Mouse (Mus musculus) embryonic facial prominence, embryonic 10.5 days (tissue): ENCODE data around the gene Ror1. TPM values are rescaled to one million over a fixed set of nuclear protein-coding genes. Genes with fewer than 3 reads are reported as not detected.
A peak's percentile ranks its signal among the peaks of the same experiment; 100 is the strongest.

Experiments used
- DNase-seq: peaks from one replicate; pipeline ENCODE4 v3.0.0-alpha.2; 2017; ENCODE audit warnings: low spot score
- H3K27ac ChIP-seq: fragments of 300-500 bp; sonication (generic); replicated peaks from 2 replicates; pipeline ENCODE4 v1.5.1; 2016; ENCODE audit warnings: mild to moderate bottlenecking
- H3K27me3 ChIP-seq: fragments of 300-500 bp; sonication (generic); replicated peaks from 2 replicates; pipeline ENCODE4 v1.6.1; 2016; ENCODE audit warnings: low read depth, mild to moderate bottlenecking; ENCODE audit not compliant: poor library complexity, severe bottlenecking
- H3K36me3 ChIP-seq: fragments of 300-500 bp; sonication (generic); replicated peaks from 2 replicates; pipeline ENCODE4 v1.6.1; 2016; ENCODE audit warnings: mild to moderate bottlenecking, moderate library complexity
- H3K4me1 ChIP-seq: fragments of 300-500 bp; sonication (generic); 2 replicates; pipeline ENCODE4 v1.6.1; 2016
- H3K4me3 ChIP-seq: fragments of 300-500 bp; sonication (generic); 2 replicates; pipeline ENCODE4 v1.5.1; 2016; ENCODE audit warnings: mild to moderate bottlenecking, moderate library complexity
- H3K9me3 ChIP-seq: fragments of 300-500 bp; sonication (generic); 2 replicates; pipeline ENCODE4 v1.6.1; 2016; ENCODE audit warnings: mild to moderate bottlenecking
- WGBS: fragments of 180-500 bp; shearing (Covaris S2); methylation state at CpG from one replicate; pipeline ENCODE4 v1.1.7; 2016; 5-methylcytosine and 5-hydroxymethylcytosine counted together
- polyA plus RNA-seq: library from polyadenylated mRNA; unstranded; fragments of >200 nt; fragmentation: Nextera tagmentation; extraction: Ambion mirVana; gene quantifications from 2 replicates; pipeline ENCODE4 v1.2.1, GENCODE M21; 2016

Gene Ror1
- polyA plus RNA-seq, 1 experiment from 2014 or later: 12.0 TPM

- Histone ChIP-seq H3K27me3 (no peaks in the 10 kb centered on the region), H3K36me3 (no peaks in the 10 kb centered on the region), H3K9me3 (no peaks in the 10 kb centered on the region), H3K4me3 (no peak overlapping the region), H3K27ac (no peak overlapping the region), H3K4me1 (0 out of 2 replicates have a peak, but pooled peaks cover 6% of the 10 kb centered on the region)
- no peak for DNase-seq
- 90% methylated on average over 8 of the region's 8 CpGs for WGBS
Observed at GRCm38 (mm10) chr4:100283171-100283880, 187.7 kb downstream of the Ror1 start.

DNA sequence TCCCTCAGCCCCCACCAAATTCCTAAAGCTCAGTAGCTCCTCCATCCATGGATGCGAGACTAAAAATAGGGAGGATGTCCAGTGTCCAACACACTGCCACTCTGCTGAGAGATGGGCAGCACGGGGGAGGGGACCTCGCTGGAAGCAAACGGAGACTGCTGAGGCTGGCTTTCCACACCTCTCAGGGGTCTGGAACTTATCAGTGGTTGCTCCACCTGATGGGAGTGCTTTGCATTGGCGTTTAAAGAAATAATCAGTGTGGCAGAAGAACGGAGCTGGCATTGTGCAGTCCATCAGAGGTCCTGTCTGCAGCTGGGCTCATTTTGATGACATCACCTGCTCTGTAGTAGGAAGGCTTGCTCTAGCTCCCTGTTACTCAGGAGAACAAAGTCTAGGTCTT is 188.9 kb downstream of the Ror1 start:
- 83% methylated on average over 6 of the region's 6 CpGs for WGBS
- no peak overlapping the region for H3K27ac ChIP-seq

DNA sequence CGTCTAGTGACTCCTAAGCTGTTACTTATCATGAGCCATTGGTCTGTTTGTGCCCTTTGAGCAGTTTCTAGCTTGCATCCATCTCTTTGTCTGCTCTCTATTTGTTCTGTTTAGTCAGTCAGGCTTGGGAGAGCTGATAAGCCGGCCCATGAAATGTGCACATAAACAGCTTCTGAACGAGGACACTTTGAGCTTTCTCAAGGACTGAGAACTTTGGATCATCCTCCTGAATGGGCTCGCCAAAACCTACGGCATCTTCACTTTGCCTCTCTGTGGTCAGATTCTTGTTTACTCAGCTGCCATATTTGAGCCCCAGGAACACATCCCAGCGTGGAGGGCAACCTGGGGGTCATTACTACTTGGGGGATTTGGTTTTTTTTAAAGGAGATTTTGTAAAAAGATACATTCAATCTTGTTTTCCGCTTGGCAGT is 190.5 kb downstream of the Ror1 start:
- H3K36me3 ChIP-seq: no peaks in the 10 kb centered on the region
- H3K4me1 ChIP-seq: 0 out of 2 replicates have a peak, but pooled peaks cover 6% of the 10 kb centered on the region
- DNase-seq: no peak
- no peaks in the 10 kb centered on the region for H3K9me3 ChIP-seq
- H3K4me3 ChIP-seq: no peak overlapping the region
- no peak overlapping the region for H3K27ac ChIP-seq
- H3K27me3 ChIP-seq: no peaks in the 10 kb centered on the region
- WGBS: 70% methylated on average over 7 of the region's 7 CpGs

More for the DNA sequence above, 188.9 kb downstream of the Ror1 start:
- Histone ChIP-seq H3K9me3 (no peaks in the 10 kb centered on the region), H3K27me3 (no peaks in the 10 kb centered on the region), H3K36me3 (no peaks in the 10 kb centered on the region), H3K4me1 (0 out of 2 replicates have a peak, but pooled peaks cover 6% of the 10 kb centered on the region), H3K4me3 (no peak overlapping the region)
- no peak for DNase-seq

GRCm38 (mm10) chr4:100286800-100287199 is 191.2 kb downstream of the Ror1 start:
- Histone ChIP-seq H3K27ac (no peak overlapping the region), H3K4me3 (no peak overlapping the region), H3K36me3 (no peaks in the 10 kb centered on the region), H3K4me1 (0 out of 2 replicates have a peak, but pooled peaks cover 6% of the 10 kb centered on the region), H3K27me3 (no peaks in the 10 kb centered on the region), H3K9me3 (no peaks in the 10 kb centered on the region)
- no peak for DNase-seq

DNA sequence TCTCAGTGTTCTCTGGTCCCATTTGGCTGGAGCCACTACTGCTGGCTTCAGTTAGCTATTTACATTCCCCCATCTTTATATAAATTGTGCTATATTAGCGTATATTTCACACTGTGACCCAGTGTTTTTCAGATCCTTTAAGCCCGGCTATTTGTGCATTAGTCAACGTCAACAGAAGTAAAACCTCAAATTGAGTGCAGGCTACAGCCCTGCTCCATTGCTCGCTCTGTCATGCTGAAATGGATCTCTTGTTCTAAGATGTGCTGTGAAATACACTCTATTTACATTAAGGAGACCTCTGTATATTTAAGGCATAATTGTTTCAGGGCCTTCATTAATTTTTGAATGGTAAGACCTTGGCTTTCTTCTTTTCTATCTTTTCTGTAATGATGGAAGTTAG is 192.2 kb downstream of the Ror1 start:
- no peak overlapping the region for H3K4me3 ChIP-seq
- H3K4me1 ChIP-seq: 0 out of 2 replicates have a peak, but pooled peaks cover 6% of the 10 kb centered on the region
- no peak for DNase-seq
- WGBS: 85% methylated on average over 4 of the region's 4 CpGs
- H3K27me3 ChIP-seq: no peaks in the 10 kb centered on the region
- no peaks in the 10 kb centered on the region for H3K9me3 ChIP-seq
- no peaks in the 10 kb centered on the region for H3K36me3 ChIP-seq
- no peak overlapping the region for H3K27ac ChIP-seq

DNA sequence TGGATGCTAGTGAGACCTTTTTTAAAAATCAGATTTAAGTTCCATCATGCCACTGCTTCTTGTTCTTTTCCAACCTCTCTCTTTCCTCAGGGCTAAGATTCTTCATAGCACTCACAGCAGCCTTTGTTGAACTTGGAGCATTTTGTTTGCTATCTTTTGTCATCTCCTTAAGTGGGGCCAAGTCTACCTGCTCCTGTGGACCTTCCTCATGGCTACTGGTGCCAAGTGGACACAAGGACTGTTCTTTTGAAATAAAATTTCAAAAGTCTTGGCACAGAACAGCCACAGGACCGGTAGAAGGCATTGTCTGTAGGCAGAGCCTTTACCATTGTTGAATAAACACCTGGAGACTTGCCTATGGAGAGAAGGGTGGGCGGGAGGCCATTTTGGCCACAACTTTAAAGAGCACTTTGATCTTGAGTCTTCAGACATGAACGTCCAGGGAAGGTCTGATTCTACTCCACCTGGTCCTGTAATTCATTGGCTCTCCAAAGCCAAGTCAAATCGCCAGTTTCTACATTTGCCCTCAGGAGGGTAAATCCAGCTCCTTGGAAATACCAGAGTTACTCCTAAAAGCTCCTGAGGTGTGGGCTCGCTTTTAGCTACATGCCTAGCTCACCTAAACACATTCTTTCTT is 195.5 kb downstream of the Ror1 start:
- 87% methylated on average over 5 of the region's 5 CpGs for WGBS
- DNase-seq: no peak

GRCm38 (mm10) chr4:100297678-100298077 is 202.1 kb downstream of the Ror1 start:
- no peaks in the 10 kb centered on the region for H3K27me3 ChIP-seq
- no peaks in the 10 kb centered on the region for H3K36me3 ChIP-seq
- H3K27ac ChIP-seq: no peak overlapping the region
- WGBS: 52% methylated on average over 6 of the region's 6 CpGs
- no peaks in the 10 kb centered on the region for H3K9me3 ChIP-seq
- peaks cover 36% of the 10 kb centered on the region for H3K4me1 ChIP-seq
- DNase-seq: peak; percentile 32
- H3K4me3 ChIP-seq: no peak overlapping the region

More for the DNA sequence above, 195.5 kb downstream of the Ror1 start:
- Histone ChIP-seq H3K9me3 (no peaks in the 10 kb centered on the region), H3K36me3 (no peaks in the 10 kb centered on the region), H3K27me3 (no peaks in the 10 kb centered on the region), H3K27ac (no peak overlapping the region), H3K4me1 (0 out of 2 replicates have a peak, but pooled peaks cover 3% of the 10 kb centered on the region), H3K4me3 (no peak overlapping the region)

GRCm38 (mm10) chr4:100298566-100298965 is 203.0 kb downstream of the Ror1 start:
- H3K27ac ChIP-seq: no peak overlapping the region
- peaks cover 42% of the 10 kb centered on the region for H3K4me1 ChIP-seq
- H3K27me3 ChIP-seq: no peaks in the 10 kb centered on the region
- no peaks in the 10 kb centered on the region for H3K9me3 ChIP-seq
- no peaks in the 10 kb centered on the region for H3K36me3 ChIP-seq
- H3K4me3 ChIP-seq: no peak overlapping the region
- DNase-seq: no peak
- 75% methylated on average over 5 of the region's 5 CpGs for WGBS

GRCm38 (mm10) chr4:100300171-100300570 is 204.6 kb downstream of the Ror1 start:
- Histone ChIP-seq H3K36me3 (no peaks in the 10 kb centered on the region), H3K27me3 (no peaks in the 10 kb centered on the region), H3K27ac (no peak overlapping the region), H3K9me3 (no peaks in the 10 kb centered on the region), H3K4me3 (no peak overlapping the region), H3K4me1 (peaks cover 42% of the 10 kb centered on the region)
- 86% methylated on average over 5 of the region's 5 CpGs for WGBS
- DNase-seq: no peak

DNA sequence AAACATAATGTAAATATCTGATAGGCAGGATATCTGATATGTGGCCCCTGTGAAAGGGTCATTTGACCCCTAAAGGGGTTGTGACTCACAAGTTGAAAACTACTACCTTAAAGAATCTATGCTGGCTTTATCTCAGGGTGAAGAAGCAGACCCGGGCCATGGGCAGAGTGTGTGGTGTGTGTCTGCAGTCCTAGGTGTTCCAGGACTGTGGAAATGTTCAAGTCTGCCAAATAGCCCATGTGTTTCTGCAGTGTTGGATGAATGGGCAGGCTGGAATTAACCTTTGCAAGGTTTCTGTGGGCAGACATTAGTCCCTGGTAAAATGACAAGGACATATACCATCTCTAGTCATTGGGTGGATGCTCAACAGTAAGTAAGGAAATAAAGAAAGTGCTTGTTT is 205.8 kb downstream of the Ror1 start:
- no peak for DNase-seq
- no peaks in the 10 kb centered on the region for H3K27me3 ChIP-seq
- H3K9me3 ChIP-seq: no peaks in the 10 kb centered on the region
- H3K27ac ChIP-seq: no peak overlapping the region
- no peaks in the 10 kb centered on the region for H3K36me3 ChIP-seq
- WGBS: 92% methylated on average over 1 of the region's 1 CpGs
- peaks cover 41% of the 10 kb centered on the region for H3K4me1 ChIP-seq
- H3K4me3 ChIP-seq: no peak overlapping the region

GRCm38 (mm10) chr4:100307365-100307764 is 211.8 kb downstream of the Ror1 start:
- Histone ChIP-seq H3K9me3 (no peaks in the 10 kb centered on the region), H3K27ac (0 out of 2 replicates have a peak overlapping the region, but pooled peaks have one; percentile 2), H3K27me3 (no peaks in the 10 kb centered on the region), H3K4me1 (peaks cover 21% of the 10 kb centered on the region), H3K4me3 (no peak overlapping the region), H3K36me3 (no peaks in the 10 kb centered on the region; the same call in 1 of the 2 replicates)
- peak; percentile 41 for DNase-seq
- 69% methylated on average over 4 of the region's 4 CpGs for WGBS

- Histone ChIP-seq H3K9me3 (0 out of 2 replicates have a peak, but pooled peaks cover 4% of the 10 kb centered on the region), H3K27ac (no peak overlapping the region), H3K27me3 (no peaks in the 10 kb centered on the region), H3K4me1 (peaks cover 11% of the 10 kb centered on the region), H3K4me3 (no peak overlapping the region), H3K36me3 (no peaks in the 10 kb centered on the region; the same call in none of the 2 replicates)
- DNase-seq: no peak
- WGBS: 94% methylated on average over 10 of the region's 10 CpGs
Observed at GRCm38 (mm10) chr4:100311775-100312537, 216.4 kb downstream of the Ror1 start.
